Mouse (Mus musculus) erythroblast, adult 5-6 weeks (primary cell): ENCODE measurements around the gene Taar7f. TPM values are rescaled to one million over a fixed set of nuclear protein-coding genes. Genes with fewer than 3 reads are reported as not detected.
"Not testable (repeated sequence)": the region's sequence is repeated elsewhere in the genome, so short reads cannot be mapped to it uniquely, and the experiment has no call there.

ENCODE experiments used
- ATAC-seq: replicated peaks from 2 replicates; pipeline ENCODE4 v1.8.0; 2016; ENCODE audit warnings: moderate number of reproducible peaks, mild to moderate bottlenecking, moderate TSS enrichment, inconsistent platforms; ENCODE audit not compliant: poor library complexity, low FRiP score, severe bottlenecking
- total RNA-seq, 2 experiments: library from RNA; stranded (forward) in 1 of 2; stranded (reverse) in 1 of 2; fragments of 150-400 nt in 1 of 2; fragments of 200-764, 138-1000 nt in 1 of 2; gene quantifications; 2 replicates each; pipeline versions ENCODE4 v1.2.3 to v1.2.4; 2015 to 2017; ENCODE audit warnings: low replicate concordance in 2 of 2

The Taar7f gene
- total RNA-seq (2015; ENCODE audit: low replicate concordance) = not detected in 2 replicates
- total RNA-seq (2017; ENCODE audit: low replicate concordance) = not detected in 2 replicates

DNA sequence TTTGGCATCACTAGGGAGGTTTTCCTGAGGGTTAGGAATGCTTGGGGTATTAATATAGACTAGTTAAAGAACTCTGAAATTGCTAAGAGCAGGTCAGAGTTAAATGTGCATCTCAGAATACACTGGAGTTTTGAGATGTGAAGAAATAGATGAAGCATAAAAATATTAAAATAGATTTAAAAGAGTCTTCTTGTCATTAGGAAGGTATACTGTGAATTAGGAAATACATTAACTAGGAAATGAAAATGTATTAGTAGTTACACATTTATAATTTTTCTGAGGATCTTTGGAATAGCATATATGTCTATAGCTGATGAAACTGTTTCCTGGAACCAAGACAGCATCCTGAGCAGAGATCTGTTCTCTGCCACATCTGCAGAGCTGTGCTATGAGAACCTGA is at the start of gene Taar7f:
Taar7f (plus strand) TSS at position 301 of the 400 bp plus-strand sequence.
- no peak for ATAC-seq

DNA sequence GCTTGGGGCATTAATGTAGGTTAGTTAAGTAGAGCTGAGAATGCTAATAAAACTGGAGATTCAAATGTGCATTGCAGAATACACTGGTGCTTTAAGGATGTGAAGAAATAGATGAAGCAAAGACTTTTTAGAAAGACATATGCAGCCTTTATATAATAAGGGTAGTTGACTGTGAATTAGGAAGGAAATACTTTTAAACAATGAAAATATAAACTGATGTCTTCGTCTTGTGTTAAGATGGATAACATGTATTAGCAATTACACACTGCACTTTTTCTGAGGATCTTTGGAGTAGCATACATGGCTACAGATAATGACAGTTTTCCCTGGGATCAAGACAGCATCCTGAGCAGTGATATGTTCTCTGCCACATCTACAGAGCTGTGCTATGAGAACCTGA is 49.7 kb upstream of the Taar7f start, which contains the start of gene Taar7b:
Taar7b (plus strand) TSS at position 301 of the 400 bp plus-strand sequence.
- ATAC-seq = no peak

DNA sequence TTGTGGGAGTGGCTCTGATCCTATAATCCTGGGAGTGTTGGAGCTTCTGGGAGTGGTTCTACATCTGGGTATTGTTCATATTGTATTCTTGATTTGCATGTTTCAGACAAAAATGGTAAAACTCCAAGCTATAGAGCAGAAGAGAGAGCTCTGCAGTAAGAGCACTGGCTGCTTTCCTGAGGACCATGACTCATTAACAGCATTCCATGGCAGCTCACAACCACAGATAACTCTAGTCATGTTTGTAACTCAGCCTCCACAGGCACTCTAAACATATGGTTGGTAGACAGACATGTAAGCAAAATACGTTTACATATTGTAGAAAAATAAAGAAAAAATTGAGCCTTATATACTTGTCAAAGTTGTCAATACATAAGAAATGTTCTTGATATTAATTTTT is 42.9 kb upstream of the Taar7f start:
- peak; percentile 80 for ATAC-seq

DNA sequence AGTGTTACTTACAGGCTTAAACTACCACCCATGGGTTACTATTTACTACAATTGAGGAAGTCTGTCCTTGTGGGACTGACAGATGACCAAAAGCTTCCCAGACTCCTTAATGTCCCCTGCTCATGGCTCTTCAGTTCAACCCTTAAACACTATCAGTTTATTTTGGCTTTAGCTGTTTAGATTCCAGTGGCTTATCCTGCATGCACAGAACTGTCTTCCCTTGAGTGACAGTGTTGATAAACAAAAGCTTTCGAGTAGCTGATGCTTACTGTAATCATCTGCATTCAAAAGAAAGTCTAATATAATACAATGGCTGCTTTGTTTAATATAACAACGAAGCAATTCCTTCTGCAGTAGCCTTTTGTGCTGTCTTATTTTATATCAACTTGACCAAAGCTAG is 42.3 kb upstream of the Taar7f start:
- peak; percentile 88 for ATAC-seq

DNA sequence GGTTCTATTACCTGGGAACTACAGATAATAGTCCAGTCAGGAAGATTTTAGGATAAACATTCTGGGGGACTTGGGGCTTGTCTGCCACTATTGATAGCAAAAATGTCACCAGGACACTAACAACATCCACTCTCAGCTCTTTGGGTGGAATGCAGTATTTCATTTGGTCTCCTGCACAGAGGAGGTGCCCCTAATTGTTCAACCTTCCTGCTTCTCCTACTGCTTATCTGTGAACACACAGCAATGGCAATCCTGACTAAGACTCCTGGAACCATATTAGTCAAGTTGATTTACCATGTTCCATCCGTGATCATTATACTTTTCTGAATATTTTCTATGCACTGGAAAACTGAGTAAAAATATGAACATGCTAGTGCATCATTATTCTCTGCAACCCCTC is 41.2 kb upstream of the Taar7f start:
- 0 out of 2 replicates have a peak, but pooled peaks have one; percentile 47 for ATAC-seq

DNA sequence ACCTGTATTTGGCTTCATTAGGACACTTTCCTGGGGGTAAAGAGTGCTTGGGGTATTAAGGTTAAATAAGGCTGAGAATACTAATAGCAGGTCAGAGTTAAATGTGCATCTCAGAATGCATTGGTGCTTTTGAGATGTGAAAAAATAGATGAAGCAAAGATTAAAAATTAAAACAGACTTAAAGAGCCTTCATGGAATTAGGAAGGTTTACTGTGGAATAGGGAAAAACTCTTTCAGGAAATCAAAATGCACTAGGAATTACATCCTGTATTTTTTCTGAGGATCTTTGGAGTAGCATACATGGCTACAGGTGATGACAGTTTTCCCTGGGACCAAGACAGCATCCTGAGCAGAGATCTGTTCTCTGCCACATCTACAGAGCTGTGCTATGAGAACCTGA is 22.4 kb upstream of the Taar7f start, which contains the start of gene Taar7d:
Taar7d (plus strand) TSS at position 301 of the 400 bp plus-strand sequence.
- no peak for ATAC-seq

DNA sequence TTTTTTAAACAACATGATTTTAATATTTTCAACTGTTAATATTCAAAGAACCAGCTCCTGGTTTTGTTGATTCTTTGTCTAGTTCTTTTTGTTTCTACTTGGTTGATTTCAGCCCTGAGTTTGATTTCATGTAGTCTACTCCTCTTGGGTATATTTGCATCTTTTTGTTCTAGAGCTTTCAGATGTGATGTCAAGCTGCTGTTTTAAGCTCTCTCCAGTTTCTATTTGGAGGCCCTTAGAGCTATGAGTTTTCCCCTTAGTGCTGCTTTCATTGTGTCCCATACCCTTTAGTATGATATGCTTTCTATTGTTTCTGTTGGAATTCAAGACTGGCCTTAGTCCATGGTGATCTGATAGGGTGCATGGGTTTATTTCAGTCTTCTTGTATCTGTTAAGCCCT is 18.0 kb upstream of the Taar7f start:
- ATAC-seq = no peak

DNA sequence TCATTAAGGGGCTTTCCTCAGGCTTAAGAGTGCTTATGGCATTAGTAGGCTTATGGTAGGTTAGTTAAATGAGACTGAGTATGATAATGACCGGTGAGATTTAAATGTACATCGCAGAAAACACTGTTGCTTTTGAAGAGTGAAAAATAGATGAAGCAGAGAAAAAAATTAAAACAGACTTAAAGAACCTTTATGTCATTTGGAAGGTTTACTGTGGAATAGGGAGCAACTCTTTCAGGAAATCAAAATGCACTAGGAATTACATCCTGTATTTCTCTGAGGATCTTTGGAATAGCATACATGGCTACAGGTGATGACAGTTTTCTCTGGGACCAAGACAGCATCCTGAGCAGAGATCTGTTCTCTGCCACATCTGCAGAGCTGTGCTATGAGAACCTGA is 12.0 kb upstream of the Taar7f start, which contains the start of gene Taar7e:
Taar7e (plus strand) TSS at position 301 of the 400 bp plus-strand sequence.
- ATAC-seq = no peak

DNA sequence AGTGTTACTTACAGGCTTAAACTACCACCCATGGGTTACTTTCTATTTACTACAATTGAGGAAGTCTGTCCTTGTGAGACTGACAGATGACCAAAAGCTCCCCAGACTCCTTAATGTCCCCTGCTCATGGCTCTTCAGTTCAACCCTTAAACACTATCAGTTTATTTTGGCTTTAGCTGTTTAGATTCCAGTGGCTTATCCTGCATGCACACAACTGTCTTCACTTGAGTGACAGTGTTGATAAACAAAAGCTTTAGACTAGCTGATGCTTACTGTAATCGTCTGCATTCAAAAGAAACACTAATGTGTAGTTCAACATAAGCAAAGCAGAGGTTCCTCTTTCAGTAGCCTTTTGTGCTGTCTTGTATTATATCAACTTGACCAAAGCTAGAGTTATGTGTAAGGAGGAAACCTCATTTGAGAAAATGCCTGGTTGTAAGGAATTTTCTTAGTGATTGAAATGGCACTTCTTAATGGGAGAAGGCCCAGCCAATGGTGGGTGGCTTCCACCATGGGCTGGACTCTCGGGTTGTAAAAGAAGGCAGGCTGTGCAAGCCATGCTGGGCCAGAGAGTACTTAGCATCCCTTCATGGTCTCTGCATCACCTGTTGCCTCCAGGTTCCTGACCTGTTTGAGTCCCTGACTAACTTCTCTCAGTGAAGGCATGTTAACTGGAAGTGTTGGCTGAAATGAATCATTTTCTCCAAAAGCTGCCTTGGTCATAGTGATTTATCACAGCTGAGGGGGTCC is 9.0 kb upstream of the Taar7f start:
- peak; percentile 87 for ATAC-seq

DNA sequence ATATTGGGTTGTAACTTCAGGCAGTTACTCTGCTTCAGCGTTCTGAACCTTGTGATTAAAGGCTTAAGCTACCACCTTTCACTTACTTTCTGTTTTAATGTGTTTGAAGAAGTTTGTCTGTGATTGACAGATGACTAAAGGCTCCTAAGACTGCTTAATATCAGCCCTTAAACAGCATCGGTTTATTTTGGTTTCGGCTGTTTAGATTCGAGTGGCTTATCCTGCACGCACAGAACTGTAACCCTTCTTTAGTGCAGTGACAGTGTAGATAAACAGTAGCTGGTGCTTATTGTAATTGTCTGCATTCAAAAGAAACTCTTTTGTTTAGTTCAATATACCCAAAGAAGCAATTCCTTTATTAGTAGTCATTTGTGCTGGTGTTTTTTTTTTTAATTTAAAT is 2.7 kb downstream of the Taar7f start:
- ATAC-seq = no peak; the same call in 1 of the 2 replicates

DNA sequence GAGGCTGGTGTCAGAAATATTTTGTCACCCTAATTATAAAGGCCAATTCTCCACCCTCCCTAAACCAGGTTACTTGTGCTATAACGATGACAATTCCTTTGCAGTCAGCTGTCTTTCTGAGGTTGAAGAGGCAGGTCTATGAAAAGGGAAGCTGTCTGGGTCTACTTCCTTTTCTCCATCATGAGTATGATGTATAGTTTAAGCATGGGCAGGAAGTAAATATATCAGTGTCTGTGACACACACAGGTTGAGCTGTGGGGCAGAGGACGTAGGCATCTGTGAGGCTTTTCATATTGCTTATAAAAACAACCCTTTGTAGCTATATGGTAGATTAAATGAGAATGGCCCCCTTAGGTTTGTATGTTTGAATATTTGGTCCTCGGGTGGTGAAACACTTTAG is 9.7 kb downstream of the Taar7f start:
- ATAC-seq = no peak

DNA sequence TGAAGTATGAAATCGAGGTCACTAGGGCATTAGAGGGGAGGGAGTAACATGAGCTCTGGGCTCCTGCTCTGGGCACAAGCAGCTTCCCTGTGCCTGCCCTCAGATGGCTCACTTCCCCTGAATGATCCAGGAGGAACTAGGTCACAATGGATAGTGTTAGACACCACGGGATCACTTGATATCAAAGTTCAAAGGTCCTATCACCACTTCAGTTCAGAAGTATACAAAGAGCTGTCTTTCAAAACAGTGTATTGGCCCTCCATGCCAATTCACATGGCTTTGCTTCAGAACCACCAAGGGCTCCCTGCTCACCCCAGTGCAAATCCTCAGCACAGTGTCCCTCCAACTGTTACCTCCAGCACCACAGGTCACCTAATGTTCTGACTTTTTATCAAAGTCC is 25.4 kb downstream of the Taar7f start:
- ATAC-seq = not testable (repeated sequence)

DNA sequence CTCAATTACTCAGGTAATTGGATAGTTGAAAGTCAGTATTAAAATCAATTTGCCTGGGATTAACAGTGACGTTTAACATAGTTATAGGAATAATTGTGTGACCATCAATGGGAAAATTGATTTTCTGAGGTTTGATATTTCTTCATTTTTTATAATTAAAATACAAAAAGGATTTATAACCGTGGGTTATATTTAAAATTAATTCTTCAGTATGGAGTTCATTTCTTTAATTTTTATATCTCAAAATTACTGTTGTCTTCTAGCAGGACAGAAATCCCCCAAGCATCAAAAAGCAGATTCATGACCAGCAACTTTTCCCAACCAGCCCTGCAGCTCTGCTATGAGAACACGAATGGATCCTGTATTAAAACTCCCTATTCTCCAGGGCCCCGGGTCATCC is 26.9 kb downstream of the Taar7f start, which contains the start of gene Taar8a:
Taar8a (plus strand) TSS at position 301 of the 400 bp plus-strand sequence.
- ATAC-seq = not testable (repeated sequence)

DNA sequence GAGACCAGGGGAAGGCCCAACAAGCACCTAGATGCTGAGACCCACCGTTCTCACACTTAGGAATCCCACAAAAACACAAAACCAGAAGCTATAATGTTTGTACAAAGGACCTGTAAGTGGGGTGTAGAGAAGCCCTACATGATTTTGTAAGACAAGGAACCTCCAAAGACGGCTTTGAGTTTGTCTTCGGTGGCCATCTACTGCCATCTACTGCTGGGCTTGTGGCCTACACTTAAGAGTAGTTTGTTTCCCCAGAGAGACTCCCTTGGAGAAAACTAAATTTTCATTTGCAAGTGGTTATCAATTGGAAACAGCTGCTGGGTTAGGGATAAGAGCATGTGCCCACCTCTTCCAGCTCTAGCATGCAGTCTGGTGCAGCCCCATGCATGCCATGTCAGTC is 30.9 kb downstream of the Taar7f start:
- ATAC-seq = no peak

DNA sequence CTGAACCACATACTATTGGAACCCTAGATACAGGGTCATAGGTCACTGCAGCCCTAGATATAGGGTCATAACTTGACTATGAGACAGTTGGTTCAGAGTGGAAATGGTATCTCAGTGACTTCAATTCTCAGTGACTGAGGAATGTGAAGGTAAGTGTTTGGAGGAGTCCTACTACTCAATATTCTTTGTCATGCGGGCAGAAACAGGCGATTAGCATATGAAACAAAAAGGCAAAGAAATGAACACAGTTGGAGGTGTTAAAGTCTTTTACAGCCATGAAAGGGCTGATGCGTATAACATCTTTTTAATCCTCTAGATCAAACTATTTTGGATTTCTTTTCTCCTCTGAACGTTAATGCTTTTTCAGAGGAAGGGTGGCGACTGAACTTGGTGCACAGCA is 36.6 kb downstream of the Taar7f start:
- no peak for ATAC-seq

DNA sequence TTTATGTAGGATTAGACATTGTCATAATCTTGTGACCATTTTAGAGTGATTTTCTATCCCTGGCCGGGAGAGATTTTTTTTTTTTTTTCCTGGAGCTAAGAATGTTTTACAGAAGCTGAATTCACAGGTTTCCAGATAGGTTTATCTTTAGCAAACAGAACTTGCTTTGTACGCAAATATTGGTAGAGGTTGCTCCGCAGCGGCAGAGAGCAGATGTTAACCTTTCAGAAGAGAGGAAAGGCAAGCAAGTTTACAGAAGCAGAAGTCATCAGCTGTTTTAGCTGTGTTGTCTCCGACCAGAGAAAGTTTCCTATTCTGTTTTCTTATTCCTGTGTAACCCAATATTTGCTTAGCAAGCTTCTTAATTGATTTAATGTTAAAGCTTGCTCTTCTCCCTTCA is 37.2 kb downstream of the Taar7f start:
- no peak for ATAC-seq

DNA sequence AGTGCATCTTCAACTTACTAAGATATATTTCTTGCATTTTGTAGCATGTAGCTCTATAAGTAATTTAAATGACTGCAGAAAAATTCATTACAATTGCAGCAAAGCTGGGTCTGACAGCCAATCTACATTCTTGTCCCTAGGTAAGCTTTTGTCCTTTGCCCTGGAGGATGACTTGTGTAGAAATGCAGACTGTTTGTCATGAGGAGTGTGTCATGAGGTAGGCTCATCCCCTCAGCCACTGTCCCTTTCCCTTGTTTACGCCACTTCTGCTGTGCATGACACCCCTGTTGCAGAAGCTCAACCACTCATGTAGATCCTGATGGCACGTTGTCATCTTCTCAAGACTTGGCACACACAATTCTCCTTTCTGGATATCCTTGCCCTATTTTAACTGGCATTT is 37.9 kb downstream of the Taar7f start:
- ATAC-seq = no peak

DNA sequence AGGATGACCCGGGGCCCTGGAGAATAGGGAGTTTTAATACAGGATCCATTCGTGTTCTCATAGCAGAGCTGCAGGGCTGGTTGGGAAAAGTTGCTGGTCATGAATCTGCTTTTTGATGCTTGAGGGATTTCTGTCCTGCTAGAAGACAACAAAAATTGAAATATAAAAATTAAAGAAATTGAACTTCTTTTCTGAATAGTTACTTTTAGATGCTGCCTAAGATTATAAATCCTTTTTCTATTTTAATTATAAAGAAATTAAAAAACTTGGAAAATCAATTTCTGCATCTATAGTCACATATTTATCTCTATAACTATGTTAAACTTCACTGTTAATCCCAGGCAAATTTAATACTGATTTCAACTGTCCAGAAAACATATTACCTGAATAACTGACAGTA is 42.9 kb downstream of the Taar7f start, which contains the start of gene Taar8b:
Taar8b (minus strand) TSS at position 101 of the 400 bp plus-strand sequence.
- ATAC-seq = no peak

DNA sequence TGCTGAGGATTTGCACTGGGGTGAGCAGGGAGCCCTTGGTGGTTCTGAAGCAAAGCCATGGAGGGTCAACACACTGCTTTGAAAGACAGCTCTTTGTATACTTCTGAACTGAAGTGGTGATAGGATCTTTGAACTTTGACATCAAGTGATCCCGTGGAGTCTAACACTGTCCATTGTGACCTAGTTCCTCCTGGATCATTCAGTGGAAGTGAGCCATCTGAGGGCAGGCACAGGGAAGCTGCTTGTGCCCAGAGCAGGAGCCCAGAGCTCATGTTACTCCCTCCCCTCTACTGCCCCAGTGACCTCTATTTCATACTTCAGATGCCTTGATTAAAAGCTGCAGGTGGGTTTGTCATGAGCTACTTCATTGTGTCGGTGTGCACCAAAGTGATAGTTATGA is 47.7 kb downstream of the Taar7f start:
- ATAC-seq = not testable (repeated sequence)
